Mouse (Mus musculus) heart, postnatal 0 days (tissue): ENCODE measurements around the gene Lpar1.

Source experiments
- CTCF ChIP-seq: IDR thresholded peaks from 2 replicates; pipeline ENCODE4 v1.5.1; 2016; ENCODE audit warnings: antibody characterized with exemption, control low read depth, low read depth
- EP300 ChIP-seq: IDR thresholded peaks from 2 replicates; pipeline ENCODE4 v1.6.1; 2016; ENCODE audit warnings: antibody characterized with exemption, low read depth

DNA sequence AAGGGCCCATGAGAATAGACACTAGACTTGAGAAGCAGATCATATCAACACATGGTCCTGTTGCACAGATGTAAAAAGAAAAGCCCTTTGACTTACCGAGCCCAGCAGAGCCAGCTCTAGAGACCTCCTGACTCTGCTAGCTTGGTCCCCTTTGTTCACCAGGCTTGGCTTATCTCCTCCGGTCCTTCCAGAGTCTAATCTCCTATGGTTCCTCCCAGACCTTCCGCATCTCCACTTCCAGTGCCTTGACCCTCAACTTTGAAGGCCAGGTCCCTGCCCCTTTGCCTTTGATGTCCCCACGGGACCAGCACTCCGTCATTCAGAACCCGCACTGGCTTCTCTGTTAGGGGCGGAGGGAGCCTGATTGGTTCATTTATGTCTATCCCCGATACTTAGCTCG lies 6.0 kb downstream of the Lpar1 start:
- no peak for TF ChIP-seq CTCF
- no peak for TF ChIP-seq EP300
